Mouse (Mus musculus): ENCODE results near the gene Rab3gap1. TPM values are rescaled to one million over a fixed set of nuclear protein-coding genes. Genes with fewer than 3 reads are reported as not detected.
A peak's percentile ranks its signal among the peaks of the same experiment; 100 is the strongest.

Gene Rab3gap1
- 10 to 100 TPM; 41.4 to 46.1 TPM for total RNA-seq (2021)

GRCm38 (mm10) chr1:127868300-127869261 lies at the start of gene Rab3gap1:
Gene Rab3gap1, plus strand, starts transcription at chr1:127868773.
- peak; percentile 90 to 92 for DNase-seq
- intact Hi-C loops (cut with DNase I) = loop anchor here (5.0 kb wide), 1 partner anchor 96 kb away; the partner anchor contains the start of gene Ccnt2

GRCm38 (mm10) chr1:127827325-127827724 lies 41.2 kb upstream of the Rab3gap1 start:
- intact Hi-C loops (cut with DNase I) = loop anchor here (2.0 to 10.0 kb wide), 3 partner anchors 90 to 417 kb away; partner anchors contain the start of gene Ubxn4
- peak; percentile 54 to 66 for DNase-seq

- intact Hi-C loops (cut with DNase I) = no loop called here
- DNase-seq = no peak
Measured at GRCm38 (mm10) chr1:127830215-127830921, 38.2 kb upstream of the Rab3gap1 start.

GRCm38 (mm10) chr1:127833714-127834113 lies 34.9 kb upstream of the Rab3gap1 start:
- no peak for DNase-seq
- intact Hi-C loops (cut with DNase I) = no loop called here

GRCm38 (mm10) chr1:127834202-127834601 lies 34.4 kb upstream of the Rab3gap1 start:
- intact Hi-C loops (cut with DNase I) = no loop called here
- no peak for DNase-seq

- intact Hi-C loops (cut with DNase I) = no loop called here
- DNase-seq = no peak
Measured at GRCm38 (mm10) chr1:127836619-127837018, 32.0 kb upstream of the Rab3gap1 start.

- DNase-seq = no peak
- intact Hi-C loops (cut with DNase I) = no loop called here
Measured at GRCm38 (mm10) chr1:127838602-127839001, 30.0 kb upstream of the Rab3gap1 start.

- DNase-seq = no peak
- intact Hi-C loops (cut with DNase I) = no loop called here
Measured at GRCm38 (mm10) chr1:127845472-127845871, 23.1 kb upstream of the Rab3gap1 start.

GRCm38 (mm10) chr1:127850075-127850610 lies 18.4 kb upstream of the Rab3gap1 start:
- peak; percentile 17 to 20 for DNase-seq
- intact Hi-C loops (cut with DNase I) = no loop called here

- DNase-seq = peak in 1 of 2 experiments; percentile 10
- intact Hi-C loops (cut with DNase I) = no loop called here
Measured at GRCm38 (mm10) chr1:127854486-127855222, 13.9 kb upstream of the Rab3gap1 start, which contains the start of gene Map3k19. Gene Map3k19, minus strand, starts transcription at chr1:127855031.

- peak in 1 of 2 experiments; percentile 5 for DNase-seq
- intact Hi-C loops (cut with DNase I) = no loop called here
Measured at GRCm38 (mm10) chr1:127858945-127859648, 9.5 kb upstream of the Rab3gap1 start.

- intact Hi-C loops (cut with DNase I) = no loop called here
- DNase-seq = no peak
Measured at GRCm38 (mm10) chr1:127859799-127860400, 8.7 kb upstream of the Rab3gap1 start.

GRCm38 (mm10) chr1:127860492-127860891 lies 8.1 kb upstream of the Rab3gap1 start:
- no peak for DNase-seq
- intact Hi-C loops (cut with DNase I) = no loop called here

GRCm38 (mm10) chr1:127861900-127862299 lies 6.7 kb upstream of the Rab3gap1 start:
- intact Hi-C loops (cut with DNase I) = no loop called here

GRCm38 (mm10) chr1:127863806-127864205 lies 4.8 kb upstream of the Rab3gap1 start:
- intact Hi-C loops (cut with DNase I) = no loop called here
- no peak for DNase-seq

More at GRCm38 (mm10) chr1:127861900-127862299, 6.7 kb upstream of the Rab3gap1 start:
- no peak for DNase-seq

- intact Hi-C loops (cut with DNase I) = loop anchor here (5.0 kb wide), 1 partner anchor 97 kb away; the partner anchor contains the start of gene Ccnt2
- DNase-seq = peak in 1 of 2 experiments; percentile 5
Measured at GRCm38 (mm10) chr1:127869276-127869675, 703 bp downstream of the Rab3gap1 start.

GRCm38 (mm10) chr1:127899401-127899800 lies 30.8 kb downstream of the Rab3gap1 start:
- intact Hi-C loops (cut with DNase I) = no loop called here
- DNase-seq = no peak

GRCm38 (mm10) chr1:127904774-127905385 lies 36.3 kb downstream of the Rab3gap1 start:
- intact Hi-C loops (cut with DNase I) = no loop called here
- DNase-seq = no peak

- peak; percentile 12 to 20 for DNase-seq
Measured at GRCm38 (mm10) chr1:127913116-127913515, 44.5 kb downstream of the Rab3gap1 start.

More at GRCm38 (mm10) chr1:127913116-127913515, 44.5 kb downstream of the Rab3gap1 start:
- intact Hi-C loops (cut with DNase I) = no loop called here

All from heart, postnatal 10 days (tissue).